Mouse (Mus musculus) monocyte, adult 59 days (primary cell): ENCODE measurements around the gene Qrich1. TPM values are rescaled to one million over a fixed set of nuclear protein-coding genes. Genes with fewer than 3 reads are reported as not detected.

Source experiments
- total RNA-seq, 2 experiments: library from RNA; stranded (reverse); gene quantifications; one replicate each; pipeline ENCODE4 v1.2.4; 2023

Gene Qrich1
- 100 to 1,000 TPM; 142 to 149 TPM for total RNA-seq

DNA sequence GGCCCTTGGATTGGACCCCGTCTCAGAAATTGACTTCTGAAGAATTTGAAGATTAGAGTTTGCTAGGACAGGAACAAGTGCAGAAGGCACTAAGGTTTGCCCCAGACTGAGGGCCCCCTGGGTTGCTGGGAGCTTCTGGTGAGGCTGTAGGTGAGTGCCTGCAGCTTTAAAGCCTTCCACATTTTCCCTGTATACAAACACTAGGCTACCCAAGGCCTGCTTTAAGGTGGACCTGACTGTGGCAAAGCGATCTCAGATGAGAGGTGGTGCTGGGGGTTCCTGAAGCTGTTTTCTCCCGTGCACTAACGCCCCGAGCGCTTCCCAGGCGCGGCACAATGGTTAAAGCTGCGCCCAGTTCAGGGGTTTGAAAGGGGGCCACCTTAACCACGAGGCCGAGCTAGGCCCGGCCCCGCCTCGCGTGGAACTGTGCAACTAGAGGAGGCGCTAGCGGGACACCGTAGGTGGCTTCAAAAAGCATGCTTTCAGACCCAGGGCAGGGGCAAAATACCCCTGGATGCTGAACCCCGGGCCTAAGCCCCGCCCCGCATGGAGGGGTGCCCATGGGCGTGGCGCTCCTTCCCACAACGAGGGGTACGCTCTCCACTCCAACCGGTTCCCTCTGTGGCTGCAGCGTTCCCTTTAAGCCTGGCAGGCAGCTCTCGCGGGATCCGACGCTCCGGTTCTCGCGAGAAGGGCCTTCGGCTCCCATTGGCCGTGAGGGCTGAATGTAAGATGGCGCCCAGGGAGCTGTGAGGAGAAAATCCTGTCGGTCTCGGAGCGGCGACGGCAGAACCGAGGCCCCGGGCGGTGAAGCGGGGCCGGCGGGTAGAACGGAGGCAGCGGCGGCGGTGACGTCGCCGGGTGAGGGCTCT, at the start of gene Qrich1:
Qrich1 (plus strand) TSS at position 427 of the 872 bp plus-strand sequence.

DNA sequence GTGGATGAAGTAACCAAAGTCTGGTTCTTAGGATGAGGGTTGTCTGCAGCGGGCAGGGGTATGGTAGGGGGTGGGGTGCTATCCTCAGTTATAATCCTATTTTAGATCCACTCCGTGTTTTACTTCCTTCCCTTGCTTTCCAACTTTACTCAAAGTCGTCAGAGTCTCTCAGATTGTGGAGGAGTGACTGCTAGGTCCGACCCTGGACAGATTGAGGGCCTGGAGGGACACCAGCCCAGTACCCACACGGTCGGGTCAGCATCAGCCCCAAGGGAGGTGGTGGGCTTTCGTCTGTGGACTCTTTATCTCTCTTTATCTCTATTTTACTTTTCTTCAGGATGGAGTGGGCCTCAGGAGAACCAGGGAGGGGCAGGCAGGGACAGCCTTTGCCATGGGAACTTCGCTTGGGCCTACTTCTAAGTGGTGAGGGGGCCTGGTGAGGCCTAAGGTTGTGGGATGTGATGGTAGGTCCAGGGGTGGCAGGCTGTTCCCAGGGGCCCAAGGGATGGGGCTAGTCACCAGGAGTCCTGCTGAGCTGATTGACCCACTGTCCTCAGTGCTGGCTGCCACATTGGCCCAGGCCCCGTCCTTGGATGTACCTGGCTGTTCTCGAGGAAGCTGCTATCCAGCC, 36.8 kb upstream of the Qrich1 start, which contains the start of gene Lamb2:
Lamb2 (plus strand) TSS at position 16 of the 631 bp plus-strand sequence.

DNA sequence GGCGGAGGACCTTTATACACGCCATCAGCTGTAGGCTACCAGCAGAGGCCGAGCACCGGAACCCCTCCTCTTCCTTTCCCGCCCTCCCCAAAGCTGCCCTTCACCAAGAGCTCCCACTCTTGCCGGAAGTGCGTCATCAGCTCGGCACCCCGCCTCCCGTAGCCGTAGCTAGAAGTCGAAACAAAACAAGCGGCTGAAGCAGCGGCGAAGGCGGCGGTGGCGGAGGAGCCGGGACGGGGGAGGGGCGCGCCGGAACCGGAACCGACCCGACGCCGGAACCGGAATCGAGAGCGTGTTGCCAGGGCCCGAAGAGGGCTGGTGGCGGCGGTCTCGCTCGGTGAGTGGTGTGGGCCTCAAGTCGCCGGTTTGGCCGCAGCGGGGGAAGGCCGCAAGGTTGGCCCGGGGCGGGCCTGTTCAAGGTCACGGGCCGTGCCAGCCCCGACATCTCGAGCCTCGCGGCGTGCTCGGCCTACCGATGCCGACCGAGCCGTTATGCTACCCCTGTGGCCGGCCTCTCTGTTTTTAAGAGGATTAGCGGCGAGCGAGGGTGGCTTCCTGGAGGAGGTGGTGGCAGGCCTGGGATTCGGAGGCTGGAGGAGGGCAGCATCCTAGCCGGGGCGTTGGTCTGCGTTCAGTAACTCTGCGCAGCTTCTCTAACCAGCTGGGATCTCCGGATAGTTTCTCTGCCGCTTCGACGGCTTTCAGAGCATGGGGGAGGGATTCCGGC, 25.9 kb upstream of the Qrich1 start, which contains the start of gene Usp19:
Usp19 (plus strand) TSS at position 44 of the 727 bp plus-strand sequence.

DNA sequence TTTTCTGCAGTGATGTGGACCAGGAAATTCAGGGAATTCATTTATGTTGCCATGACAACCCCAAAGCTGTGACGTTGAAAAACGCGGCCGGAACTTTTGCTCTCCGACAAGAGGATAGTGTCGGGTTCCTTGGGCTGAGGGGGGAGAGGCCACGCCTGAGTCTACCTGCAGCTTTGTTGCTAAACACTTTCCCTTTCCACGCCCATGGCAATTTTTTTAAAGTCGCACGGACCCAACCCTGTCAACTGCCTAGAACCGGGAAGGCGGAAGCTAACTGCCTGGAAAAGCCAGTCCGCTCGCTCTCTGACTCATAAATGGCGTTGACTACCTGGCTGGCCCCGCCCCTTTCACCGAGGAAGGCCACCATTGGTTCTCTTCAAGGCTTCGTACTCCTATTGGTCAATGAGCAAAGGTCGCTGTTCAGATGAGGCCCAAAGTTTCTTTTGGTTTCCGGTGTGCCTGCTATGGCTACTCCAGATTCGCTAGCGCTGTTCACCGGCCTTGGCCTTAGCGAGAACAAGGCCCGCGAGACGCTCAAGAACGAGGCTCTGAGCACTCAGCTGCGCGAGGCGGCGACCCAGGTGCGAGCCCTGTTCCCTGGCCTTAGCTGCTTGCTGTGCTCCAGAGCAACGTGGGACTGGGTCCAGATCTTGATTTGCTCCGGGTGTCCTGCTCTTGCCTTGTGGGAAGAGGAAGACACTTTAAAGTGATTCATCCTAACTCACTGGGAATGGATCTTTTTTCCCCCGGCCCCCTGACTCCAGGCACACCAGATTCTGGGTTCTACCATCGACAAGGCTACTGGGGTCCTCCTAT, 8.8 kb upstream of the Qrich1 start, which contains the start of gene Qars:
Qars (plus strand) TSS at position 88 of the 816 bp plus-strand sequence.

DNA sequence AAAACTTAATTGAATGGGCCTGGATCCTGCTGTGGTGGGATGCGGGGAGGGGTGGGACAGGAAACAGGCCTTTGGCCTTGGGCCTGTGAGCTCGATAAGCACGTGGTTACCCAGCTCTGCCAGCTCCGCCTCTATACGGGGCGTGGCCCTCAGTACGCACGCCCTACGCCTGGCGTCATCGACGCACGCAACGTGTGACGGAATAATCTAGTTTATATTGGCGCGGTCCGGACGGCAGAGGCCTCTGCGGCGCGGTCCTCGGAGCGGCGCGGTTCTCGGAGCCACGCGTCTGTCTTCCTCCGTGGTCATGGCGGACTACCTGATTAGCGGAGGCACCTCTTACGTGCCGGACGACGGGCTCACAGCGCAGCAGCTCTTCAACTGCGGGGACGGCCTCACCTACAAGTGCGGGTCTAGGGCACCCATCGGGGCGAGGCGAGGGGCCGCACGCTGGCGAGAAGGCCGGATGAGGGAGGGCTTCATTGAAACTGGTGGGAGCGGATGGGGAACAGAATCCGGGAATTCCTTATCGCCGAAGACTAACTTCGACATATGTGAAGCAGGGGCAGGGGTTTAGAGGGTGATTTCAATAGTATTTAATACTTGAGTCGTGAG, 43.7 kb downstream of the Qrich1 start, which contains the start of gene Impdh2:
Impdh2 (plus strand) TSS at position 60 of the 615 bp plus-strand sequence.

DNA sequence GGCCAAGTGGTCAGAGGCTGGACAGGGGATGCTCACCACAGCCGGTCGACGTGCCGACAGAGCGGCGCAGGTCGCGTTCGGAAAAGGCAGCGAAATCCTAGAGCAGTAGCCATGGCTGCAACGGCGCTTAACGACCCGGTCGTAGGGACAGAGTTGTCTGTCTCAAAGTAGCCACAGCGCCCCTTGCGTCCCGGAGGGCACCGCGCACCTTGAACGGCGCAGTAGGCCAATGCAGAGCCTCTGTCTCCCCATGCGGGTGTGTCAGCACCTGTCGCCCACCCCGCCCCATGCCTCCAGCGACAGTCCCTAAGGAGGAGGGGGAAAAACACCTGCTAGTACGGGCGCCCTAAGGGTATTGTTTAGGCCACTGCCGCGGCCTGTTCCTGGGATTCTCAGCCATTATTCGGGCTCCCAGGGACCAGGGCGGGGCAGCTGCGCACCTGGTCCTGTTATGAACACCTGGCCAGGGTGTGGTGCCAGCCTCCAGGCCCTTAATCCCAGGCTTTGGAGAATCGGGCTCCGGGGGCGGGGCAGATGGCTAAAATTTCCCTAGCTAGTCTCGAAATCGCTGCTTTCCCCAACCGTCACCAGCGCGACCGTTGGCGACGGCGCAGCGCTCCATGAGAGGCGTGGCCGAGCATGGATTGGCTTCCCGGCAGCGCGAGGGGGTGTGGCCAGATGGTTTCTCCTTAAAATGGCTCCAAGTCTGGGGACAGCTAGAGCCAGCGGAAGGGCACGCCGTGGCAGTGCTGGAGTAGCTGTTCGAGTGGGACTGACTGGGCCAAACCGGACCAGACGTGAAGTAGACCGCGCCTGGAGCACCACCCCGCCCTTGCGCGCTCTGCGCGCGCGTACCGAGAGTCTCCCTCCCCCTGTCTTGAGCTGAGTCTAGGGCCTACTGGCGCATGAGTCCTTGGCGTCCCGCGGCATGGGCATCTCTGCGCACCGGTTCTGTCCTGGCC, 50.5 kb downstream of the Qrich1 start, which contains the start of gene Ndufaf3:
Ndufaf3 (minus strand) TSS at position 620 of the 962 bp plus-strand sequence.

DNA sequence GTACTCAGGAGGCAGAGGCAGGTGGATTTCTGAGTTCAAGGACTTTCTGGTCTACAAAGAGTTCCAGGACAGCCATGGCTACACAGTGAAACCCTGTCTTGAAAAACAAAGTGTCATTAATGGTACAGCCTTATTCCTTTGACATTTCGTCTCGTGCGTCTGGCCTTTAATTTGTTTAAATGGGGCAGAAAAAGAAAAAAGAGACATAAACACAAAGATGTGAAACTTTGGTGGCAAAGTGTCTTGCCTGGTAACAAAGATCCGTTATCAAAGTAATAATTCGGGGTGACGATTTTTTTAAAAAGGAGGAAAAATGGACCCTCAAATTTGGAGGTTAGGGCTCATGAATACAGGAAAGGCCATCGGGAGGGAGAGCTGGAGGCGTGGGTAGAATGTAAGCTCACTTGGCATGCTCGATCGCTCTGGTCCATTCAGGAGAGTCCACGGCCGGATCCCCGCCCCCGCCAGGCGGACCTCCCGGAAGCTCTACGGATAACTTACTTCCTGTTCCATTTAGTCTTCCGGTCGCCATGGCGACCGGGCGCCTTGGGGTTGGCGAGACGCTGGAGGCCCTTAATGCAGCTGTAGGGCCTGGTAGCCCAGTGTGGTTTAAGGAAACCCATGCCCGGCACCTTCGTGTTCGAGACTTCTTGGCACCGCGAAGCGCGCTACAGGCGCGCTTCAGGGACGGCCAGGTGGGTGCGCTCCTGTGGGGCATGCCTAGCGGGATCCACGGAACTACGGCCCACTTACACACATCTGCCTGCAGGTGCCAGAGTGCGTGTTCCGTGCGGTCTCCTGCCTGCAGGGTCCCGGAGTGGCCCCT, 53.0 kb downstream of the Qrich1 start, which contains the start of gene Dalrd3:
Dalrd3 (plus strand) TSS at position 506 of the 826 bp plus-strand sequence.

DNA sequence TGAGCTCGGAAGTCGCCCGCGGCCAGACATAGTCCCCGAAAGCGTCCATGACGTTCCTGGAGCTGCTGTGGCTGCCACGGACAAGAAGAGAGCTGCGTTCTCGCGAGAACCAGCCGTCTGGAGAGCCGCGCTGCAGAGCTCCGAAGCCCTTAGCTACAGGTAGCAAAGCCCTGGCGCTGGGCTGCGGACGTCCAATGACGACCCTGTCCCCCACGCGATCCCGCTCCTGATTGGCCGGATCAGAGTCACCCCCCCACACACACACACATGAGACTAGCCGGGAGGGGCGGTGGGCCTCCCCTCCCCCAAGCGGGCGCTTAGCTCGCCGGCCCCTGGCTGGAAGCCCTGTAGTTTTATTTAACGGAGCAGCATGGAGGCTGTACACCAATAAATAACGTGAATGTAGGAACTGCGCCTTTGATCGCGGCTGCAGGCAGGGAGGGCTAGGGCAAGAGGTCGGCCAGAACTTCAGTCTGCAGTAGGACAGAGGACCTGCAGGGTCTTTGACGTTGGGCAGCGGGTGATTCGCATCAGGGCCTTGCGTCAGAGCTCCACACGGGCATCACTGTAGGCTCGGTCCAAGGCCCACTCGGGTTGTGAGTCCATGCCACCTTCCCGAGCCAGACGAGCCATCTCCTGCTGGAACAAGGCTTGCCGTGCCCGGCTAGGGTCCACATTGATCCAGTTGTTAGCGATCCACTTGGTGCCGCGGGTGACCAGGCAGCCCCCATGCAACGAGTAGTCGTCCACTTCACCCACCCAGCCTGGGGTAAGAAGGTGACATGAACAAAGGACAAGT, 62.1 kb downstream of the Qrich1 start, which contains the start of gene Wdr6:
Wdr6 (minus strand) TSS at position 195 of the 799 bp plus-strand sequence.

DNA sequence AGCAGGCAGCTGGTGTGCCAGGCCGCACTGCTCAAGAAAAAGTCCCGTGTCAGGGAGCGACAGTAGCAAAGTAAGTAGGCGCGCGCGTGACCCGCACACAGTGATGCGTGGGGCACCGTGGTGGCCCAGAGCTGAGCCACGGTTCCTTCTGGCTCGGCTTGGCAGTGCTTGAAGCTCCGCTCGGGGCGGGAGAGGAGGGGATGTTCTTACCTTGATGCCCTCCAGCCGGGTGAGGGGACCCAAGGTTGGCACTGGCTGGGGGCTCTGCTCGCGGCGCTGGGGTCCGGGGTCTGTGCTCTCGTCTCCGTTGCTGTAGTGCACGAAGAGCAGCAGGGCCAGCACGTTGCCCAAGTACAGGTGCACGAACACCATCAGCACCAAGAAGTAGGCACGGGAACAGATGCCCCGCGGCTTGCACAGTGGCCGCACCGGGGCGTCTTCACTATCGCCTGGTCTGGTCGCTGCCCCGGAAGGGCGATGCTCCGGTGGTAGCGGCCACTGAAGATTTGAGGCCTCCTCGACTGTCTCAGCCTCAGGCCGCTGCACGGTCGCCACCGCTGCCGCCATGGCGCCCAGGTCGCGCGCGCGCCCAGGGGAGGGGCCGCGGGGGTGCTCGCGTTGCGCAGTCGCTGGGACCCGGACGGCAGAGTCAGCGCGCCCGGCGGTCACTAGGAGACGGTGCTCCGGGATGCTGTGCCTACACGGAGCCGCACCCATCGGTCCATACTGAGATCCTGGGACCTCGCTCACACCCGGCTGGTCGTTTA, 80.6 kb downstream of the Qrich1 start, which contains the start of gene P4htm:
P4htm (minus strand) TSS at position 670 of the 767 bp plus-strand sequence.

Other genes with a start within 250 kb of the Qrich1 start
- 1 to 10 TPM; 2.2 to 2.9 TPM for gene Nicn1, start 226.4 kb upstream of the Qrich1 start, total RNA-seq
- gene Amt, start 220.0 kb upstream of the Qrich1 start, total RNA-seq = 1 to 10 TPM; 1.0 TPM
- gene Rhoa, start 210.7 kb upstream of the Qrich1 start, total RNA-seq = 100 to 1,000 TPM; 645 to 652 TPM
- 10 to 100 TPM; 13.5 to 16.4 TPM for gene Tcta, start 210.6 kb upstream of the Qrich1 start, total RNA-seq
- gene Gpx1, start 177.9 kb upstream of the Qrich1 start, total RNA-seq = 1,000 to 10,000 TPM; 2,015 to 2,084 TPM
- gene Usp4, start 169.0 kb upstream of the Qrich1 start, total RNA-seq = 100 to 1,000 TPM; 145 to 165 TPM
- gene 1700102P08Rik, start 124.0 kb upstream of the Qrich1 start, total RNA-seq = 1 to 10 TPM; 2.8 to 3.7 TPM
- gene Ccdc36, start 88.3 kb upstream of the Qrich1 start, total RNA-seq = not detected
- not detected for gene BC048562, start 80.3 kb upstream of the Qrich1 start, total RNA-seq
- 10 to 100 TPM; 16.6 to 24.8 TPM for gene Ccdc71, start 56.3 kb upstream of the Qrich1 start, total RNA-seq
- 1 to 10 TPM; 1.7 to 1.8 TPM for gene Klhdc8b, start 55.2 kb upstream of the Qrich1 start, total RNA-seq
- gene Lamb2, start 37.1 kb upstream of the Qrich1 start, total RNA-seq = under 1 TPM; 0.36 to 1.00 TPM
- 100 to 1,000 TPM; 176 to 197 TPM for gene Usp19, start 26.2 kb upstream of the Qrich1 start, total RNA-seq
- gene Qars, start 9.1 kb upstream of the Qrich1 start, total RNA-seq = 100 to 1,000 TPM; 145 to 176 TPM
- gene Impdh2, start 43.5 kb downstream of the Qrich1 start, total RNA-seq = 10 to 100 TPM; 93.4 to 98.0 TPM
- 10 to 100 TPM; 26.0 to 30.1 TPM for gene Ndufaf3, start 50.6 kb downstream of the Qrich1 start, total RNA-seq
- 10 to 100 TPM; 33.7 to 38.3 TPM for gene Dalrd3, start 53.1 kb downstream of the Qrich1 start, total RNA-seq
- gene Wdr6, start 61.9 kb downstream of the Qrich1 start, total RNA-seq = 1 to 10 TPM; 3.8 to 4.3 TPM
- gene P4htm, start 80.9 kb downstream of the Qrich1 start, total RNA-seq = under 1 TPM in 1 of 2 experiments, not detected in 1; 0.67 TPM
- gene Arih2, start 132.6 kb downstream of the Qrich1 start, total RNA-seq = 100 to 1,000 TPM; 119 to 166 TPM
- 10 to 100 TPM; 28.1 to 30.7 TPM for gene Slc25a20, start 145.3 kb downstream of the Qrich1 start, total RNA-seq
- gene Prkar2a, start 172.5 kb downstream of the Qrich1 start, total RNA-seq = 10 to 100 TPM; 21.8 to 27.1 TPM